Mouse (Mus musculus) heart, embryonic 10.5 days (tissue): ENCODE measurements around the gene Tnik. TPM values are rescaled to one million over a fixed set of nuclear protein-coding genes. Genes with fewer than 3 reads are reported as not detected.

ENCODE experiments used
- DNase-seq: peaks from one replicate; pipeline ENCODE4 v3.0.0-alpha.2; 2017; ENCODE audit warnings: low spot score
- H3K27ac ChIP-seq: fragments of 300-500 bp; sonication (generic); 2 replicates; pipeline ENCODE4 v1.5.1; 2016; ENCODE audit warnings: mild to moderate bottlenecking
- H3K27me3 ChIP-seq: fragments of 300-500 bp; sonication (generic); 2 replicates; pipeline ENCODE4 v1.6.1; 2016; ENCODE audit warnings: mild to moderate bottlenecking; ENCODE audit not compliant: poor library complexity, insufficient read depth, severe bottlenecking
- H3K36me3 ChIP-seq: fragments of 300-500 bp; sonication (generic); 2 replicates; pipeline ENCODE4 v1.6.1; 2016; ENCODE audit warnings: mild to moderate bottlenecking, moderate library complexity
- H3K4me1 ChIP-seq: fragments of 300-500 bp; sonication (generic); 2 replicates; pipeline ENCODE4 v1.6.1; 2016; ENCODE audit warnings: mild to moderate bottlenecking
- H3K4me3 ChIP-seq: fragments of 300-500 bp; sonication (generic); 2 replicates; pipeline ENCODE4 v1.5.1; 2016; ENCODE audit warnings: mild to moderate bottlenecking, moderate library complexity
- H3K9me3 ChIP-seq: fragments of 300-500 bp; sonication (generic); 2 replicates; pipeline ENCODE4 v1.6.1; 2016; ENCODE audit warnings: mild to moderate bottlenecking, moderate library complexity
- WGBS: fragments of 180-500 bp; shearing (Covaris S2); methylation state at CpG from one replicate; pipeline ENCODE4 v1.1.7; 2016; 5-methylcytosine and 5-hydroxymethylcytosine counted together
- polyA plus RNA-seq: library from polyadenylated mRNA; unstranded; fragments of >200 nt; fragmentation: Nextera tagmentation; extraction: Ambion mirVana; gene quantifications from 2 replicates; pipeline ENCODE4 v1.2.1, GENCODE M21; 2016

The Tnik gene
- polyA plus RNA-seq, 1 experiment from 2014 or later = 5.9 TPM

GRCm38 (mm10) chr3:28432321-28432720 lies 169.3 kb downstream of the Tnik start:
- DNase-seq = peak; percentile 54
- Histone ChIP-seq H3K27ac (no peak overlapping the region), H3K4me1 (0 out of 2 replicates have a peak, but pooled peaks cover 4% of the 10 kb centered on the region), H3K36me3 (no peaks in the 10 kb centered on the region), H3K4me3 (no peak overlapping the region), H3K9me3 (no peaks in the 10 kb centered on the region), H3K27me3 (no peaks in the 10 kb centered on the region)
- WGBS = 81% methylated on average over 5 of the region's 5 CpGs

- H3K36me3 ChIP-seq = no peaks in the 10 kb centered on the region
- peaks cover 5% of the 10 kb centered on the region; the same call in 1 of the 2 replicates for H3K4me1 ChIP-seq
- H3K4me3 ChIP-seq = no peak overlapping the region
- H3K27ac ChIP-seq = no peak overlapping the region
- peak; percentile 19 for DNase-seq
- no peaks in the 10 kb centered on the region for H3K27me3 ChIP-seq
- 78% methylated on average over 5 of the region's 5 CpGs for WGBS
- no peaks in the 10 kb centered on the region for H3K9me3 ChIP-seq
These were observed 172.5 kb downstream of the Tnik start for GRCm38 (mm10) chr3:28435478-28435877.

GRCm38 (mm10) chr3:28437429-28437828 lies 174.4 kb downstream of the Tnik start:
- no peak overlapping the region; the same call in 1 of the 2 replicates for H3K27ac ChIP-seq

GRCm38 (mm10) chr3:28441545-28441944 lies 178.5 kb downstream of the Tnik start:
- H3K27ac ChIP-seq = no peak overlapping the region
- peaks cover 5% of the 10 kb centered on the region; the same call in 1 of the 2 replicates for H3K4me1 ChIP-seq
- 84% methylated on average over 4 of the region's 4 CpGs for whole genome bisulfite sequencing
- no peaks in the 10 kb centered on the region for H3K36me3 ChIP-seq
- no peak overlapping the region for H3K4me3 ChIP-seq
- no peaks in the 10 kb centered on the region for H3K27me3 ChIP-seq
- no peaks in the 10 kb centered on the region for H3K9me3 ChIP-seq
- DNase-seq = peak; percentile 5

More at GRCm38 (mm10) chr3:28437429-28437828, 174.4 kb downstream of the Tnik start:
- 62% methylated on average over 5 of the region's 5 CpGs for WGBS
- no peak overlapping the region for H3K4me3 ChIP-seq
- peak; percentile 67 for DNase-seq
- H3K27me3 ChIP-seq = no peaks in the 10 kb centered on the region
- no peaks in the 10 kb centered on the region for H3K36me3 ChIP-seq
- H3K9me3 ChIP-seq = no peaks in the 10 kb centered on the region
- peaks cover 5% of the 10 kb centered on the region; the same call in 1 of the 2 replicates for H3K4me1 ChIP-seq

- no peak overlapping the region for H3K4me3 ChIP-seq
These were observed 179.1 kb downstream of the Tnik start for GRCm38 (mm10) chr3:28442116-28442515.

GRCm38 (mm10) chr3:28447950-28448349 lies 184.9 kb downstream of the Tnik start:
- no peak for DNase-seq
- H3K9me3 ChIP-seq = no peaks in the 10 kb centered on the region
- no peak overlapping the region for H3K27ac ChIP-seq
- H3K4me3 ChIP-seq = no peak overlapping the region
- H3K27me3 ChIP-seq = no peaks in the 10 kb centered on the region
- 84% methylated on average over 4 of the region's 4 CpGs for WGBS
- no peaks in the 10 kb centered on the region for H3K36me3 ChIP-seq
- H3K4me1 ChIP-seq = no peaks in the 10 kb centered on the region

More at GRCm38 (mm10) chr3:28442116-28442515, 179.1 kb downstream of the Tnik start:
- Histone ChIP-seq H3K27ac (no peak overlapping the region), H3K27me3 (no peaks in the 10 kb centered on the region), H3K4me1 (peaks cover 3% of the 10 kb centered on the region; the same call in 1 of the 2 replicates), H3K9me3 (no peaks in the 10 kb centered on the region), H3K36me3 (no peaks in the 10 kb centered on the region)
- WGBS = 68% methylated on average over 4 of the region's 4 CpGs
- peak; percentile 35 for DNase-seq

- no peak for DNase-seq
- Histone ChIP-seq H3K27ac (no peak overlapping the region), H3K4me1 (no peaks in the 10 kb centered on the region), H3K27me3 (no peaks in the 10 kb centered on the region), H3K9me3 (no peaks in the 10 kb centered on the region), H3K4me3 (no peak overlapping the region), H3K36me3 (no peaks in the 10 kb centered on the region)
- 84% methylated on average over 3 of the region's 3 CpGs for WGBS
These were observed 190.4 kb downstream of the Tnik start for GRCm38 (mm10) chr3:28453458-28453857.

- H3K36me3 ChIP-seq = no peaks in the 10 kb centered on the region
- no peaks in the 10 kb centered on the region for H3K4me1 ChIP-seq
- WGBS = 74% methylated on average over 8 of the region's 8 CpGs
- no peaks in the 10 kb centered on the region for H3K27me3 ChIP-seq
- no peak for DNase-seq
- no peak overlapping the region for H3K27ac ChIP-seq
- H3K9me3 ChIP-seq = no peaks in the 10 kb centered on the region
- no peak overlapping the region for H3K4me3 ChIP-seq
These were observed 193.8 kb downstream of the Tnik start for GRCm38 (mm10) chr3:28456842-28457241.

GRCm38 (mm10) chr3:28457517-28457916 lies 194.5 kb downstream of the Tnik start:
- Histone ChIP-seq H3K4me1 (no peaks in the 10 kb centered on the region), H3K36me3 (no peaks in the 10 kb centered on the region), H3K27me3 (no peaks in the 10 kb centered on the region), H3K27ac (no peak overlapping the region), H3K9me3 (no peaks in the 10 kb centered on the region), H3K4me3 (no peak overlapping the region)
- WGBS = 82% methylated on average over 2 of the region's 2 CpGs
- DNase-seq = no peak

GRCm38 (mm10) chr3:28466688-28467087 lies 203.7 kb downstream of the Tnik start:
- Histone ChIP-seq H3K4me1 (no peaks in the 10 kb centered on the region), H3K9me3 (no peaks in the 10 kb centered on the region), H3K4me3 (no peak overlapping the region), H3K27me3 (no peaks in the 10 kb centered on the region), H3K27ac (no peak overlapping the region), H3K36me3 (no peaks in the 10 kb centered on the region)
- no peak for DNase-seq
- 75% methylated on average over 4 of the region's 4 CpGs for WGBS

- no peak overlapping the region for H3K27ac ChIP-seq
- H3K9me3 ChIP-seq = no peaks in the 10 kb centered on the region
- H3K27me3 ChIP-seq = no peaks in the 10 kb centered on the region
- no peaks in the 10 kb centered on the region for H3K4me1 ChIP-seq
- no peak overlapping the region for H3K4me3 ChIP-seq
- H3K36me3 ChIP-seq = no peaks in the 10 kb centered on the region
- DNase-seq = no peak
- 52% methylated on average over 1 of the region's 1 CpGs for WGBS
These were observed 204.2 kb downstream of the Tnik start for GRCm38 (mm10) chr3:28467148-28467754.

GRCm38 (mm10) chr3:28467871-28468285 lies 204.9 kb downstream of the Tnik start:
- peak; percentile 36 for DNase-seq
- 63% methylated on average over 4 of the region's 4 CpGs for WGBS
- Histone ChIP-seq H3K36me3 (no peaks in the 10 kb centered on the region), H3K4me3 (no peak overlapping the region), H3K4me1 (no peaks in the 10 kb centered on the region), H3K27me3 (no peaks in the 10 kb centered on the region), H3K27ac (no peak overlapping the region), H3K9me3 (no peaks in the 10 kb centered on the region)

- Histone ChIP-seq H3K4me3 (no peak overlapping the region), H3K36me3 (no peaks in the 10 kb centered on the region), H3K27me3 (no peaks in the 10 kb centered on the region), H3K9me3 (no peaks in the 10 kb centered on the region), H3K27ac (no peak overlapping the region), H3K4me1 (no peaks in the 10 kb centered on the region)
- WGBS = 73% methylated on average over 1 of the region's 1 CpGs
- DNase-seq = no peak
These were observed 210.4 kb downstream of the Tnik start for GRCm38 (mm10) chr3:28473439-28473838.

- DNase-seq = no peak
- WGBS = 85% methylated on average over 2 of the region's 2 CpGs
- no peaks in the 10 kb centered on the region for H3K36me3 ChIP-seq
- no peaks in the 10 kb centered on the region for H3K4me1 ChIP-seq
- no peak overlapping the region for H3K4me3 ChIP-seq
- H3K27ac ChIP-seq = no peak overlapping the region
- H3K9me3 ChIP-seq = no peaks in the 10 kb centered on the region
- H3K27me3 ChIP-seq = no peaks in the 10 kb centered on the region
These were observed 214.4 kb downstream of the Tnik start for GRCm38 (mm10) chr3:28477373-28477772.
